Mouse (Mus musculus) midbrain, embryonic 13.5 days (tissue): ENCODE measurements around the gene Tvp23a. TPM values are rescaled to one million over a fixed set of nuclear protein-coding genes. Genes with fewer than 3 reads are reported as not detected.

Source experiments
- ATAC-seq: fragments of 200-750 bp; cut with Nextera tagmentation; 2 replicates; pipeline ENCODE4 v1.8.0; 2017; ENCODE audit warnings: mild to moderate bottlenecking, moderate TSS enrichment, moderate library complexity
- H3K27ac ChIP-seq: fragments of 300-500 bp; sonication (generic); 2 replicates; pipeline ENCODE4 v1.5.1; 2015; ENCODE audit warnings: inconsistent platforms, mild to moderate bottlenecking, moderate library complexity
- H3K27me3 ChIP-seq: fragments of 300-500 bp; sonication (generic); 2 replicates; pipeline ENCODE4 v1.6.1; 2015; ENCODE audit warnings: mild to moderate bottlenecking, inconsistent platforms
- H3K36me3 ChIP-seq: fragments of 300-500 bp; sonication (generic); 2 replicates; pipeline ENCODE4 v1.6.1; 2015; ENCODE audit warnings: mild to moderate bottlenecking, inconsistent platforms
- H3K4me1 ChIP-seq: fragments of 300-500 bp; sonication (generic); replicated peaks from 2 replicates; pipeline ENCODE4 v1.6.1; 2015; ENCODE audit warnings: inconsistent platforms
- H3K4me2 ChIP-seq: fragments of 300-500 bp; sonication (generic); replicated peaks from 2 replicates; pipeline ENCODE4 v1.6.1; 2015; ENCODE audit warnings: moderate library complexity, mild to moderate bottlenecking, inconsistent platforms
- H3K4me3 ChIP-seq: fragments of 300-500 bp; sonication (generic); replicated peaks from 2 replicates; pipeline ENCODE4 v1.5.1; 2015; ENCODE audit warnings: mild to moderate bottlenecking, inconsistent platforms
- H3K9ac ChIP-seq: fragments of 300-500 bp; sonication (generic); replicated peaks from 2 replicates; pipeline ENCODE4 v1.6.1; 2015; ENCODE audit warnings: mild to moderate bottlenecking, inconsistent platforms
- H3K9me3 ChIP-seq: fragments of 300-500 bp; sonication (generic); 2 replicates; pipeline ENCODE4 v1.6.1; 2016; ENCODE audit warnings: mild to moderate bottlenecking, inconsistent platforms
- WGBS: fragments of 180-500 bp; shearing (Covaris S2); methylation state at CpG from one replicate; pipeline ENCODE4 v1.1.7; 2015; 5-methylcytosine and 5-hydroxymethylcytosine counted together
- polyA plus RNA-seq: library from polyadenylated mRNA; unstranded; fragments of >200 nt; fragmentation: Nextera tagmentation; extraction: Ambion mirVana; gene quantifications from 2 replicates; pipeline ENCODE4 v1.2.1, GENCODE M21; 2015

Gene Tvp23a
- 42.9 and 44.1 TPM in 2 replicates for polyA plus RNA-seq

DNA sequence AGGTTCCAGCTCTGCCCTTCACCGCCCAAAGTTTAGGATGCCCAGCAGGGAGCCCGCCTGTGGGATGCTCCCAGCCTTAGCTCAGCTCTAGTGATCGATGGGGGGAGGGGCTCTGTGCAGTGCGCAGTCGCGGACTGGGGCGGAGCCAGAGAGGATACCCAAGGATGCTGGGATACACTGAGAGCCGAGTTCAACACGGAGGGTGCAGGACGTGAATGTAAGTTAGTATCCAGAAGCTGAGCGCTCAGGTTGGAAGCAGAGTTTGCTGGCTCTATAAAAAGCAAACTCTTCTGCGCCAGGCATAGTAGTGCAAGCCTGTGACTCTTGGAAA lies at the start of gene Tvp23a:
Tvp23a (minus strand) TSS at position 99 of the 331 bp plus-strand sequence.
- H3K4me1 ChIP-seq, result peaks cover 43% of the 10 kb centered on the region
- peak within 1 kb of the TSS; percentile 72 for H3K4me2 ChIP-seq
- no peaks in the 10 kb centered on the region for H3K9me3 ChIP-seq
- WGBS, result 2% methylated on average over 12 of the region's 12 CpGs
- no peaks in the 10 kb centered on the region; the same call in 1 of the 2 replicates for H3K36me3 ChIP-seq
- H3K27me3 ChIP-seq, result no peaks in the 10 kb centered on the region
- peak; percentile 99 for ATAC-seq
- H3K27ac ChIP-seq, result peak within 1 kb of the TSS; percentile 87
- peak within 1 kb of the TSS; percentile 61 for H3K4me3 ChIP-seq
- H3K9ac ChIP-seq, result peak within 1 kb of the TSS; percentile 78

DNA sequence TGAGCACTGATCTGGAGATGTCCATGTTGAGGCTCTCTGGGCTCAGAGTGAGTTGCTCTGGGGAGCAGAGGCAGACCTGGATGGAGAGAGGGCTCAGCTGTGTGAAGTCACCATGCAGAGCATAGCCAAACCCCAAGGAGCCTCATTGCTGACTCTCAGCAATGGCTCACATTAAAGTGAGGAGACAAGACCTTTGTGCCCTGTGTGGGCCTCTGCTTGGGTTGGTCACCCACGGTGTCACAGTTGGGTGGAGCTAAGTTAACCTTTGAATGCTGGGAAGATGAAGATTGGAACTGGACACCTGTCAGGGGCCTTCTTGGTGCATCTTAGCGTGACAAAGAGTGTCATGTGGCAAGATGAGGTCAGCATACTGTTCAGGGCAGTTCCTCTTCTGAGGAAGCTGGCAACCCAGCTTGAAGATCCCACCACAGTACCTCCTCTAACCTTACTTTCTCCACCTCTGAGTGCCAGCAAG lies 48.7 kb upstream of the Tvp23a start:
- no peaks in the 10 kb centered on the region for H3K27me3 ChIP-seq
- H3K36me3 ChIP-seq, result no peaks in the 10 kb centered on the region
- 66% methylated on average over 2 of the region's 2 CpGs for WGBS
- H3K4me1 ChIP-seq, result no peaks in the 10 kb centered on the region
- H3K9ac ChIP-seq, result no peak overlapping the region
- H3K4me2 ChIP-seq, result no peak overlapping the region
- ATAC-seq, result no peak
- H3K27ac ChIP-seq, result no peak overlapping the region
- no peaks in the 10 kb centered on the region for H3K9me3 ChIP-seq
- no peak overlapping the region for H3K4me3 ChIP-seq

- Histone ChIP-seq H3K4me2 (no peak overlapping the region), H3K27ac (no peak overlapping the region), H3K9ac (no peak overlapping the region), H3K27me3 (peaks cover 4% of the 10 kb centered on the region; the same call in 1 of the 2 replicates), H3K4me3 (no peak overlapping the region), H3K4me1 (peaks cover 7% of the 10 kb centered on the region; the same call in 1 of the 2 replicates), H3K9me3 (no peaks in the 10 kb centered on the region), H3K36me3 (no peaks in the 10 kb centered on the region)
- no peak for ATAC-seq
- 82% methylated on average over 3 of the region's 3 CpGs for WGBS
Observed at GRCm38 (mm10) chr16:10492587-10492986, 45.4 kb upstream of the Tvp23a start.

GRCm38 (mm10) chr16:10491716-10492115 lies 44.6 kb upstream of the Tvp23a start:
- 84% methylated on average over 4 of the region's 4 CpGs for WGBS
- H3K27me3 ChIP-seq, result peaks cover 4% of the 10 kb centered on the region; the same call in 1 of the 2 replicates

GRCm38 (mm10) chr16:10490503-10491150 lies 43.5 kb upstream of the Tvp23a start:
- Histone ChIP-seq H3K9me3 (no peaks in the 10 kb centered on the region), H3K27ac (no peak overlapping the region), H3K4me2 (no peak overlapping the region), H3K9ac (no peak overlapping the region), H3K4me3 (no peak overlapping the region), H3K27me3 (peaks cover 4% of the 10 kb centered on the region; the same call in 1 of the 2 replicates), H3K36me3 (no peaks in the 10 kb centered on the region), H3K4me1 (peaks cover 7% of the 10 kb centered on the region; the same call in 1 of the 2 replicates)
- 81% methylated on average over 18 of the region's 18 CpGs for WGBS
- ATAC-seq, result no peak

More at GRCm38 (mm10) chr16:10491716-10492115, 44.6 kb upstream of the Tvp23a start:
- Histone ChIP-seq H3K9ac (no peak overlapping the region), H3K4me3 (no peak overlapping the region), H3K9me3 (no peaks in the 10 kb centered on the region), H3K36me3 (no peaks in the 10 kb centered on the region), H3K4me2 (no peak overlapping the region), H3K4me1 (peaks cover 7% of the 10 kb centered on the region; the same call in 1 of the 2 replicates), H3K27ac (no peak overlapping the region)
- ATAC-seq, result no peak

DNA sequence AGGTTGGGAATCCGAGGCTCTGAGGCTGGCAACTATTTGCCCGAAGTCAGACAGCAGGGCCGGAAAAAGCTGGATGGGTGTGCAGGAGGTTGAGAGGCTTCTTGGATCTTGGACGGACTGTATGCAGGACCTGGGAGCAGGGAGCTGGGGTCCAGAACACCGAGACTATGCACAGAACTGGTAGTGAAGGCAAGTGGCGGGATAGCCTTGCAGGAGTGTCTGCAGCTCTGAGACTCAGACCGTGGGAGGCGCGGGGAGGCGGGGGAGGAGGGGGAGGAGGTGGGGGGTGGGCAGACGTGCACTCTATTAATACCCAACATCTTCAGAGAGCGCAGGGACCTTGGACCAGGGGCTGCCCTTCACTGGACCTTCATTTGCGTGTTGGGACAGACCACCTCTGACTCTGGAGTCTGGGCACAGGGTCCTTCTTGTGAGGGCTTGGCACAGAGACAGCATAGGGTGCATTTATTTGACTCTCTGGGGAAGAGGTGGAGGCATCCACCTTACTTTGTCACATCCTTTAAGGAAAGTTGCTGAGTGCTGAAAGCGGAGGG lies 42.8 kb upstream of the Tvp23a start:
- WGBS, result 17% methylated on average over 14 of the region's 14 CpGs
- H3K4me3 ChIP-seq, result no peak overlapping the region
- no peak overlapping the region for H3K27ac ChIP-seq
- no peaks in the 10 kb centered on the region for H3K36me3 ChIP-seq
- peaks cover 4% of the 10 kb centered on the region; the same call in 1 of the 2 replicates for H3K27me3 ChIP-seq
- H3K9ac ChIP-seq, result peak overlapping the region; percentile 25; the same call in 1 of the 2 replicates
- ATAC-seq, result no peak
- H3K4me2 ChIP-seq, result peak overlapping the region; percentile 35
- H3K9me3 ChIP-seq, result no peaks in the 10 kb centered on the region
- H3K4me1 ChIP-seq, result peaks cover 7% of the 10 kb centered on the region; the same call in 1 of the 2 replicates

DNA sequence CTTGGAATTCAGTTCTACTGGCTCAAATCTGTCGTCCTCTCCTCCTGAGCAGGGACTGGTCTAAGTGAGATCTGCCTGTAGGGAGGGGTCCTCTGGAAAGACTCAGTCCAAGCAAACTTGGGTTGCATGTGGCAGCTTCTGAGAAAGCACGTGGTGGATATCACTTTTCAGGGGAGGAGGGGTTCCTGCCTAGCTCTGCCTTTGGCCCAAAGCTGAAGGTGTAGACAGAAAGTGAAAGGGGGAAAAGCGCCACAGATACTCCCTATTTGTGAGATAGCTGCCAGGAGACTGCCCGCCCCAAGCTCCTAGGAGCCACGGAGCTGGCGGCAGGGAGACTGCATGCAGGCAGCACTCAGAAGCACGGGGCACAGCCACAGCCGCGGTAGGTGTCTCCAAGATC lies 42.3 kb upstream of the Tvp23a start:
- H3K4me3 ChIP-seq, result no peak overlapping the region
- H3K9me3 ChIP-seq, result no peaks in the 10 kb centered on the region
- H3K27ac ChIP-seq, result no peak overlapping the region
- H3K4me2 ChIP-seq, result peak overlapping the region; percentile 35
- peaks cover 4% of the 10 kb centered on the region; the same call in 1 of the 2 replicates for H3K27me3 ChIP-seq
- WGBS, result 9% methylated on average over 9 of the region's 9 CpGs
- H3K4me1 ChIP-seq, result peaks cover 7% of the 10 kb centered on the region; the same call in 1 of the 2 replicates
- no peak for ATAC-seq
- H3K9ac ChIP-seq, result peak overlapping the region; percentile 25; the same call in 1 of the 2 replicates
- no peaks in the 10 kb centered on the region for H3K36me3 ChIP-seq

- H3K4me3 ChIP-seq, result no peak overlapping the region
- no peaks in the 10 kb centered on the region for H3K36me3 ChIP-seq
- H3K4me2 ChIP-seq, result no peak overlapping the region
- 87% methylated on average over 7 of the region's 7 CpGs for WGBS
- peaks cover 7% of the 10 kb centered on the region; the same call in 1 of the 2 replicates for H3K4me1 ChIP-seq
- no peak overlapping the region for H3K9ac ChIP-seq
- H3K27ac ChIP-seq, result no peak overlapping the region
- H3K27me3 ChIP-seq, result peaks cover 4% of the 10 kb centered on the region; the same call in 1 of the 2 replicates
- ATAC-seq, result no peak
- H3K9me3 ChIP-seq, result no peaks in the 10 kb centered on the region
Observed at GRCm38 (mm10) chr16:10488769-10489481, 41.8 kb upstream of the Tvp23a start.

DNA sequence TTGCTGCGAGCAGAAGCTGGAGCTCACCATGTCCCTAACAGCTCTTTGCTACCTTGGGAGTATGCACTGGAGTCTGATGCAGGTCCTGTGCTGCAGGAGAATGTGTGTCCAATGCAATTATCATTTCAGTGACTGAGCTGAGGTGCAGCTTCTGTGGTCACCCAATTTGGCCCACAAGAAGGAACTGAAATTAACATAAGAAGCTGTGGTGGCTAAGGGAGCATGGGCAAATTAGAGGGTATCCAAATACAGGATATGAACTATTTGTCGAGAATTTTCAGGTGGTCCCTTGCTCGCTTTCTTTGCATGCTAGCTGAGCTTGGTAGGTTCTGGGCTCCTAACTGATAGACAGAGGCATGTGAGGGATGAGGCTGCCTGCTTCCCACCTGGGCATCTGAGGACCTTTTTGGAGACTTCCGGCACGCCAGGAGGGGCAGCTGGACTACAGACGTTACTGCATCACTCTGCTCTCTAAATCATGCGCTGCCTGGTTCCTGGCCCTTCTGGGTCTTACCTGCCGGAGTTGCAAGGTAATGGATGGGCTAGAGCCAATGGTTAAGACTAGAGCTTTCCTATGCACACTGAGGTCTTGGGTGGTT lies 40.8 kb upstream of the Tvp23a start:
- Histone ChIP-seq H3K4me3 (no peak overlapping the region), H3K4me1 (peaks cover 7% of the 10 kb centered on the region; the same call in 1 of the 2 replicates), H3K9me3 (no peaks in the 10 kb centered on the region), H3K27ac (no peak overlapping the region), H3K9ac (no peak overlapping the region), H3K27me3 (peaks cover 4% of the 10 kb centered on the region; the same call in 1 of the 2 replicates), H3K4me2 (no peak overlapping the region), H3K36me3 (no peaks in the 10 kb centered on the region)
- ATAC-seq, result no peak
- 88% methylated on average over 8 of the region's 8 CpGs for WGBS

DNA sequence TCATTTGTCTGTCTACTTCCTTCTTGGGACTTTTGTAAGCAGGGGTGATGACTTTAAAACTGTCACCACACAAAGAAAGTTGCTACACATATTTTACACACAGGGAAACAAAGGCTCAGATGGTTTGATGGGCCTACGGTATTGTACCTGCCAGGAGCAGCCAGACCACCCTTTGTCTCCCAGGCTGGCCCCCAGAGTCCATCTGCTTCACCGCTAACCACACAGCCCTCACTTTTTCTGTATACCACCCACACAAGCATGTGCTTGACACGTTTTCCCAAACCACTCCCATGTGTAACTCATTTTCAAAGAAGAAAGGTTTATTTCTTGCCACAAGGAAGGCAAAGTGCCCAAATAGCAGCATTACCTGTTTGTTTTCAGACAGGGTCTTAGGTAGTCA lies 39.8 kb upstream of the Tvp23a start:
- Histone ChIP-seq H3K9ac (no peak overlapping the region), H3K4me3 (no peak overlapping the region), H3K27me3 (peaks cover 4% of the 10 kb centered on the region; the same call in 1 of the 2 replicates), H3K4me1 (peaks cover 7% of the 10 kb centered on the region; the same call in 1 of the 2 replicates), H3K4me2 (no peak overlapping the region), H3K27ac (no peak overlapping the region), H3K9me3 (no peaks in the 10 kb centered on the region), H3K36me3 (no peaks in the 10 kb centered on the region)
- ATAC-seq, result no peak
- 79% methylated on average over 3 of the region's 3 CpGs for WGBS

- no peak overlapping the region for H3K4me2 ChIP-seq
- H3K36me3 ChIP-seq, result no peaks in the 10 kb centered on the region
- no peaks in the 10 kb centered on the region for H3K4me1 ChIP-seq
- H3K27me3 ChIP-seq, result no peaks in the 10 kb centered on the region
- no peaks in the 10 kb centered on the region for H3K9me3 ChIP-seq
- WGBS, result 64% methylated on average over 4 of the region's 4 CpGs
- ATAC-seq, result no peak
- no peak overlapping the region for H3K4me3 ChIP-seq
- H3K27ac ChIP-seq, result no peak overlapping the region
- H3K9ac ChIP-seq, result no peak overlapping the region
Observed at GRCm38 (mm10) chr16:10482343-10482742, 35.2 kb upstream of the Tvp23a start.
